Mouse (Mus musculus) limb, embryonic 14.5 days (tissue): ENCODE measurements around the gene Fignl1. TPM values are rescaled to one million over a fixed set of nuclear protein-coding genes. Genes with fewer than 3 reads are reported as not detected.
A peak's percentile ranks its signal among the peaks of the same experiment; 100 is the strongest.

ENCODE experiments used
- ATAC-seq: fragments of 200-750 bp; cut with Nextera tagmentation; 2 replicates; pipeline ENCODE4 v1.8.0; 2017; ENCODE audit warnings: low read depth, moderate number of reproducible peaks, moderate TSS enrichment; ENCODE audit not compliant: low FRiP score
- DNase-seq: peaks from one replicate; pipeline ENCODE4 v3.0.0-alpha.2; 2015; ENCODE audit warnings: low spot score
- H3K27ac ChIP-seq: fragments of 300-500 bp; sonication (generic); replicated peaks from 2 replicates; pipeline ENCODE4 v1.5.1; 2014; ENCODE audit warnings: low read depth, mild to moderate bottlenecking, low read length, moderate library complexity, mixed read lengths
- H3K27me3 ChIP-seq: fragments of 300-500 bp; sonication (generic); 2 replicates; pipeline ENCODE4 v1.6.1; 2014; ENCODE audit warnings: low read length, mixed read lengths; ENCODE audit not compliant: control insufficient read depth, insufficient read depth
- H3K36me3 ChIP-seq: fragments of 300-500 bp; sonication (generic); 2 replicates; pipeline ENCODE4 v1.6.1; 2014; ENCODE audit warnings: mild to moderate bottlenecking, low read length, moderate library complexity, mixed read lengths; ENCODE audit not compliant: control insufficient read depth, insufficient read depth
- H3K4me1 ChIP-seq: fragments of 300-500 bp; sonication (generic); 2 replicates; pipeline ENCODE4 v1.6.1; 2014; ENCODE audit warnings: antibody characterized with exemption, low read length, mixed read lengths; ENCODE audit not compliant: control insufficient read depth, insufficient read depth
- H3K4me2 ChIP-seq: fragments of 300-500 bp; sonication (generic); replicated peaks from 2 replicates; pipeline ENCODE4 v1.6.1; 2014; ENCODE audit warnings: low read depth, mild to moderate bottlenecking, low read length, moderate library complexity; ENCODE audit not compliant: severe bottlenecking
- H3K4me3 ChIP-seq: fragments of 300-500 bp; sonication (generic); replicated peaks from 2 replicates; pipeline ENCODE4 v1.5.1; 2014; ENCODE audit warnings: low read length
- H3K9ac ChIP-seq: fragments of 300-500 bp; sonication (generic); 2 replicates; pipeline ENCODE4 v1.6.1; 2014; ENCODE audit warnings: mild to moderate bottlenecking, low read depth, low read length, moderate library complexity; ENCODE audit not compliant: severe bottlenecking
- H3K9me3 ChIP-seq: fragments of 300-500 bp; sonication (generic); 2 replicates; pipeline ENCODE4 v1.6.1; 2016; ENCODE audit warnings: low read length; ENCODE audit not compliant: control insufficient read depth
- POLR2A ChIP-seq: fragments of 200-500 bp; IDR thresholded peaks from 2 replicates; pipeline ENCODE4 v1.8.0; 2012; ENCODE audit warnings: inconsistent platforms, mild to moderate bottlenecking, moderate library complexity, borderline replicate concordance; ENCODE audit not compliant: insufficient read depth, insufficient read length; ENCODE audit errors: extremely low read depth
- WGBS: fragments of 180-500 bp; shearing (Covaris S2); extraction: QIAGEN DNeasy Blood & Tissue Kit; methylation state at CpG from one replicate; pipeline ENCODE4 v1.1.7; 2014; 5-methylcytosine and 5-hydroxymethylcytosine counted together
- polyA plus RNA-seq, 2 experiments: library from polyadenylated mRNA; depleted of rRNA in 1 of 2; stranded (reverse) in 1 of 2; unstranded in 1 of 2; fragments of >200 nt; fragmentation: Nextera tagmentation in 1 of 2; extraction: Ambion mirVana in 1 of 2; gene quantifications; 2 replicates each; pipeline versions ENCODE4 v1.2.1 to v1.2.3; 2012 to 2014

Gene Fignl1
- polyA plus RNA-seq, 2 experiments: 20.0 to 46.5 TPM

DNA sequence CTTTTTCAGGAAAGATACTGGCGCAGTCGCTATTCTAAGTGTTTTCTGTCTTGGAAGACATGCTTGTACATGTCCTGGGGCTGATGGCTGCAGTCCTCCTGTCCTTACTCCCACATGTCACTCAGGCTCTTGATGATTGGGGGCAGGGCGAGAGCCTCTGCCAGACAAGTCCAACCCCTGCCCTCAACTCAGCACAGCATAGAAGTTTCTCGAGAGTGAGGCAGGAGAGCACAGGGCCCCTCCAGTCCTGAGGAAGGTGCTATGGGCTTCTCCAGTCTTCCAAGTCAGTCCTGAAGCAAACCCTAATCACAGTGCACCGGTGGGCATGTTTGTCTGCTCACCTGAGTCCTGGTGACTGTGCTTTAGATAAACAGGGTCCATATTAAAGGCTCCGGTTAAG lies 20.0 kb upstream of the Fignl1 start:
- ATAC-seq (no peak), DNase-seq (no peak)
- H3K4me2 ChIP-seq: peak overlapping the region; percentile 20
- no peak for TF ChIP-seq POLR2A
- H3K27me3 ChIP-seq: no peaks in the 10 kb centered on the region
- WGBS: 21% methylated on average over 6 of the region's 6 CpGs
- H3K9ac ChIP-seq: 0 out of 2 replicates have a peak overlapping the region, but pooled peaks have one; percentile 1
- H3K9me3 ChIP-seq: no peaks in the 10 kb centered on the region
- peaks cover 81% of the 10 kb centered on the region for H3K4me1 ChIP-seq
- H3K4me3 ChIP-seq: no peak overlapping the region
- H3K36me3 ChIP-seq: no peaks in the 10 kb centered on the region
- H3K27ac ChIP-seq: peak overlapping the region; percentile 85

DNA sequence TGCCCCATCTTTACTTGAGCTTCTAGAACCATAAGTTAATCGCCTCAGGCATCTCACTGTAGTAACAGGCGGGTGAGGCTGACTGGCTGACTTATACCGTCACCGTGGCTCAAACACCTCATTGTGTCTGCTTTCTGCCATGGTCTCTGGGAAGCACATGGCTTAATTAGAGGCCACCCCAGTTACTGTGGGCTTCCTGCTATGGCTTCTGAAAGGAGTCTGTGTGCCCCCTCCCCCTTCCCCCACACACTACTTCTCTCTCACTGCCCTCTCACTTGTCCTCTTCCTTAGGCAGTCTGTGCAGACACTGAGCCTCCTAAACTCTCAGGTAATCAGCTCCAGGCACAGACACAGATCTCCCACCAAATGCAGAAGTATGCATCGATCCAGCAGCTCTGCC lies 19.5 kb upstream of the Fignl1 start:
- DNase-seq: peak; percentile 67
- no peaks in the 10 kb centered on the region for H3K36me3 ChIP-seq
- WGBS: 7% methylated on average over 5 of the region's 5 CpGs
- ATAC-seq: peak; percentile 44
- peak overlapping the region; percentile 85 for H3K27ac ChIP-seq
- H3K4me1 ChIP-seq: peaks cover 83% of the 10 kb centered on the region
- no peak overlapping the region for H3K4me3 ChIP-seq
- TF ChIP-seq POLR2A: no peak
- no peaks in the 10 kb centered on the region for H3K9me3 ChIP-seq
- H3K4me2 ChIP-seq: peak overlapping the region; percentile 20; the same call in 1 of the 2 replicates
- H3K9ac ChIP-seq: 0 out of 2 replicates have a peak overlapping the region, but pooled peaks have one; percentile 26
- H3K27me3 ChIP-seq: no peaks in the 10 kb centered on the region

DNA sequence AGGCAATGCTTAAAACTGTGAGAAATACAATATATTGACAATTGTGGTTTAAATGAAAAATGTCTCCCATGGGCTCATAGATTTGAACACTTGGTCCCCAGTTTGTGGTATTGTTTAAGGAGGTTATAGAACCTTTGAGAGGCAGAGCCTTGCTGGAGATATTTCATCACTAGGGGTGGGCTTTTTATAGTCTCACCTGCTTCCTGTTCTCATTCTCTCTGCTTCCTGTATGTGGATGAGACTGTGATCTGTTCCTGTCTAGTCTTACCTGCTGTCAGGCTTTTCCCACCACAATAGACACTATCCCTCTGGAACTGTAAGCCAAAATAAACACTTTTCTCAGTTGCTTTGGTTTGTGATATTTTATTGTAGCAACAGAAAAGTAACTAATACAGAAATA lies 17.7 kb upstream of the Fignl1 start:
- ATAC-seq (no peak), DNase-seq (no peak)
- Histone ChIP-seq H3K4me3 (no peak overlapping the region), H3K27me3 (no peaks in the 10 kb centered on the region), H3K4me2 (no peak overlapping the region), H3K27ac (0 out of 2 replicates have a peak overlapping the region, but pooled peaks have one; percentile 26), H3K9me3 (no peaks in the 10 kb centered on the region), H3K9ac (no peak overlapping the region), H3K4me1 (peaks cover 82% of the 10 kb centered on the region), H3K36me3 (no peaks in the 10 kb centered on the region)
- no peak for TF ChIP-seq POLR2A

DNA sequence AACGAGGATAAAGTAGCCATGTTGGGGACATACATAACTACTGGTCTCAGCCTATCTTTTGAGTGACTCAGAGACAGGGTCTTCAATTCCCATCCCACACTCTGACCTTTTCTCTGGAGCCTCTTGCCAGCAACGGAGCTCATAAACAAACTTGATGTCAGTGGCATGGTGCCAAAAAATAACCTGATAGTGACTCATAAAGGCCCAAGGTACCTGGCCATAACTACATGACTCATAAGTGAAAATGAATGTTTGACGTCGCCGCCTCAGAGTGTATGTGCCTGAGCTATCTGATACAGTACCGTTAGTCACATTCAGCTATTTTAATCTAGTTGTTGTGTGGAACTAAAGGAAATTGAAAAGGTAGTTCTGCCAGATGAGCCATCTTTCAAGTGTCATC lies 16.9 kb upstream of the Fignl1 start:
- Histone ChIP-seq H3K27ac (0 out of 2 replicates have a peak overlapping the region, but pooled peaks have one; percentile 96), H3K4me1 (peaks cover 82% of the 10 kb centered on the region), H3K4me2 (no peak overlapping the region), H3K36me3 (no peaks in the 10 kb centered on the region), H3K4me3 (no peak overlapping the region), H3K27me3 (no peaks in the 10 kb centered on the region), H3K9ac (no peak overlapping the region), H3K9me3 (no peaks in the 10 kb centered on the region)
- DNase-seq (no peak), ATAC-seq (no peak)
- WGBS: 60% methylated on average over 6 of the region's 6 CpGs
- TF ChIP-seq POLR2A: no peak

DNA sequence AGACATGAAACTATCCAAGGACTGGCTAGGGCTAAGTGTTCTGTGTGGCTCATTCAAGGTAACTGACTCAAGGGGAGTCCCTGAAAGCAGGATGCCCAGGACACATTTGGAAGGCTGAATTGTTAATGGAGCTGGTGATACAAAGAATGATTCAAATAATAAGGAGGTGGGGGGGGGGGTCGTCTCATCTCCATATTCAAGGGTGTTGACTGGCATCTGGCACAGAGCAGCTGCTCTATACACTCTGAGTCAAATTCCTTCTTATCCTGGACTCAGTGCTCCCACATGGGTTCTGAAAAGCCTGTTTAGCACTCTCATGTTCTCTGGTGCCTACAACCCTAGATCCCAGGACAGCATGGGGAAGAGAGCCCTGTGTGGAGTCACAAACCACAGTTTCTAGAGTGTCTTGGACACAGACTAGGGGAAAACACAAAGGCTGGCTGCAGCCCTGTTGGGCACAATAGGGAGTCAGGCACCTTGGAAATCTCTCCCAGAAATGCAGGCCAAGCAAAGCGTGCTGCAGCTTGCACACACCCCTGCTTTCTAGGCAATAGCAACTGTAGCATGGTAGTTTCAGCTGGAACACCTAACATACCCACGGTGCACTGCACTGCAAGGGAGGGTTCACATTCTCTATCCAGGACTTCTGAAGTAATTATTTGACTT lies 16.3 kb upstream of the Fignl1 start:
- Histone ChIP-seq H3K4me3 (no peak overlapping the region), H3K4me1 (peaks cover 81% of the 10 kb centered on the region), H3K27ac (peak overlapping the region; percentile 96), H3K4me2 (no peak overlapping the region), H3K36me3 (no peaks in the 10 kb centered on the region), H3K9me3 (no peaks in the 10 kb centered on the region), H3K9ac (no peak overlapping the region), H3K27me3 (no peaks in the 10 kb centered on the region)
- ATAC-seq (no peak), DNase-seq (no peak)
- TF ChIP-seq POLR2A: no peak
- WGBS: 59% methylated on average over 3 of the region's 3 CpGs
